Mouse (Mus musculus) C2C12 (cell line): ENCODE data around the gene Sept9.

Experiments used
- CTCF ChIP-seq: IDR thresholded peaks from one replicate; pipeline ENCODE4 v1.5.1; 2011; ENCODE audit not compliant: control insufficient read depth, insufficient read depth, insufficient read length
- USF1 ChIP-seq: IDR thresholded peaks from one replicate; pipeline ENCODE4 v1.6.1; 2011; ENCODE audit warnings: low read depth, mild to moderate bottlenecking, control low read depth, moderate library complexity

DNA sequence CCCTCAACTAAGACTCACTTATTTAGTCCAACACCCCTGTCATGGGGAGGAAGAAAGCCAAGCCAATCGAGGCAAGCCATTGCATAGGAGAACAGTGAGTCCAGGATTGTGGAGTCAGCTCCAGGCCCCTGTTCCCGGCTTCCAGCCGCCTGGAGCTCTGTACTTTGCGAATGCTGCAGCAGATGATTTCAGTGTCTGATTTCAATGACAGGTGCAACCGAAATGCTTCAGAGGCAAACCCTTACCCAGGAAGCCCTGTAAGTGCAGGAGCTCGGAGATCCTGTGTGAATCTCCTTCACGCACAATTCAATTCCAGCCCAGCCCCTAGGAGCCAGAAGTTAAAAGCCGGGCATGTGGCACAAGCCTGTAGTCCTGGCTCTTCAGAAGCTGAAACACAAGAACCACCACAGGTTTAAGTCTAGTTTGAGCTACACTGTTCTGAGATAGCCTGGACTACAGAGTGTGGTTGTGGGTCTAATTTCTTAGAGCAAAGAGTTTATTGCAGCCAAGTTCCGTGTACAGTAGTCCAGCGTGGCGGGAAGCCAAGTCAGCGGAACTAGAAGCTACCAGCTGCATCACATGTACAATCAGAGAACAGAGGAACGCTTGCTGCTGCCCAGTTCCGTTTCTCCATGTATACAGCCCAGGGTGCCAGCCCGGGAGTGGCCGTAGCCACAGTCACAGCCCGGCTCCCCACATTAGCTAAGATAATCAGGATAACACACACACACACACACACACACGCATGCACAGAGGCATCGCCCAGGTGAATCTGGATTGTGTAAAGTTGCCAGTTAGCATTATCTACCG, 31.0 kb upstream of the Sept9 start:
- TF ChIP-seq USF1 (no peak), CTCF (no peak)
